Mouse (Mus musculus) liver, embryonic 16.5 days (tissue): ENCODE data around the gene Chst10. TPM values are rescaled to one million over a fixed set of nuclear protein-coding genes. Genes with fewer than 3 reads are reported as not detected.

Source experiments
- ATAC-seq: fragments of 200-750 bp; cut with Nextera tagmentation; 2 replicates; pipeline ENCODE4 v1.8.0; 2017; ENCODE audit warnings: low read depth, mild to moderate bottlenecking, moderate number of reproducible peaks, moderate library complexity
- H3K27ac ChIP-seq: fragments of 300-500 bp; sonication (generic); 2 replicates; pipeline ENCODE4 v1.5.1; 2014; ENCODE audit warnings: mild to moderate bottlenecking, low read length
- H3K27me3 ChIP-seq: fragments of 300-500 bp; sonication (generic); 2 replicates; pipeline ENCODE4 v1.6.1; 2014; ENCODE audit warnings: low read depth, low read length, mixed read lengths; ENCODE audit not compliant: control insufficient read depth, insufficient read depth
- H3K36me3 ChIP-seq: fragments of 300-500 bp; sonication (generic); 2 replicates; pipeline ENCODE4 v1.6.1; 2014; ENCODE audit warnings: mild to moderate bottlenecking; ENCODE audit not compliant: control insufficient read depth, insufficient read depth
- H3K4me1 ChIP-seq: fragments of 300-500 bp; sonication (generic); 2 replicates; pipeline ENCODE4 v1.6.1; 2014; ENCODE audit warnings: low read depth, low read length, mixed read lengths; ENCODE audit not compliant: control insufficient read depth
- H3K4me2 ChIP-seq: fragments of 300-500 bp; sonication (generic); 2 replicates; pipeline ENCODE4 v1.6.1; 2014; ENCODE audit warnings: low read depth, low read length, mixed read lengths
- H3K4me3 ChIP-seq: fragments of 300-500 bp; sonication (generic); 2 replicates; pipeline ENCODE4 v1.5.1; 2014; ENCODE audit warnings: low read depth, mild to moderate bottlenecking, low read length
- H3K9ac ChIP-seq: fragments of 300-500 bp; sonication (generic); 2 replicates; pipeline ENCODE4 v1.6.1; 2014; ENCODE audit warnings: low read depth, low read length
- H3K9me3 ChIP-seq: fragments of 300-500 bp; sonication (generic); replicated peaks from 2 replicates; pipeline ENCODE4 v1.6.1; 2016; ENCODE audit warnings: low read length; ENCODE audit not compliant: control insufficient read depth
- WGBS: fragments of 180-500 bp; shearing (Covaris S2); extraction: QIAGEN DNeasy Blood & Tissue Kit; methylation state at CpG from one replicate; pipeline ENCODE4 v1.1.7; 2014; ENCODE audit not compliant: insufficient replicate concordance; 5-methylcytosine and 5-hydroxymethylcytosine counted together
- polyA plus RNA-seq: library from polyadenylated mRNA; unstranded; fragments of >200 nt; fragmentation: Nextera tagmentation; extraction: Ambion mirVana; gene quantifications from 2 replicates; pipeline ENCODE4 v1.2.1, GENCODE M21; 2015

Chst10 gene
- polyA plus RNA-seq, 1 experiment from 2014 or later: 0.21 TPM

GRCm38 (mm10) chr1:38856196-38856595 is 41.8 kb downstream of the Chst10 start:
- no peak overlapping the region for H3K27ac ChIP-seq
- H3K9ac ChIP-seq: no peak overlapping the region
- H3K4me1 ChIP-seq: no peaks in the 10 kb centered on the region
- no peak overlapping the region for H3K4me3 ChIP-seq
- H3K27me3 ChIP-seq: no peaks in the 10 kb centered on the region
- no peaks in the 10 kb centered on the region for H3K36me3 ChIP-seq
- ATAC-seq: no peak
- H3K4me2 ChIP-seq: no peak overlapping the region
- WGBS: 6% methylated on average over 3 of the region's 3 CpGs
- no peaks in the 10 kb centered on the region for H3K9me3 ChIP-seq

- Histone ChIP-seq H3K36me3 (no peaks in the 10 kb centered on the region), H3K9me3 (no peaks in the 10 kb centered on the region), H3K9ac (no peak overlapping the region), H3K27me3 (no peaks in the 10 kb centered on the region), H3K27ac (no peak overlapping the region), H3K4me1 (no peaks in the 10 kb centered on the region), H3K4me3 (no peak overlapping the region), H3K4me2 (no peak overlapping the region)
- WGBS: 36% methylated on average over 2 of the region's 2 CpGs
- ATAC-seq: no peak
Measured at GRCm38 (mm10) chr1:38852250-38852649, 45.7 kb downstream of the Chst10 start.

GRCm38 (mm10) chr1:38850650-38851049 is 47.3 kb downstream of the Chst10 start:
- Histone ChIP-seq H3K27me3 (no peaks in the 10 kb centered on the region), H3K27ac (no peak overlapping the region), H3K4me1 (no peaks in the 10 kb centered on the region), H3K36me3 (no peaks in the 10 kb centered on the region), H3K4me2 (no peak overlapping the region), H3K9me3 (no peaks in the 10 kb centered on the region), H3K9ac (no peak overlapping the region), H3K4me3 (no peak overlapping the region)
- ATAC-seq: no peak
- WGBS: 50% methylated on average over 2 of the region's 2 CpGs

- Histone ChIP-seq H3K4me2 (no peak overlapping the region), H3K4me3 (no peak overlapping the region), H3K4me1 (no peaks in the 10 kb centered on the region), H3K27me3 (no peaks in the 10 kb centered on the region), H3K36me3 (no peaks in the 10 kb centered on the region), H3K27ac (no peak overlapping the region), H3K9ac (no peak overlapping the region), H3K9me3 (no peaks in the 10 kb centered on the region)
- no peak for ATAC-seq
- 70% methylated on average over 2 of the region's 2 CpGs for WGBS
Measured at GRCm38 (mm10) chr1:38848451-38849289, 49.3 kb downstream of the Chst10 start.

GRCm38 (mm10) chr1:38847975-38848374 is 50.0 kb downstream of the Chst10 start:
- H3K4me2 ChIP-seq: no peak overlapping the region
- no peak overlapping the region for H3K4me3 ChIP-seq
- ATAC-seq: no peak
- 54% methylated on average over 11 of the region's 11 CpGs for WGBS
- H3K9ac ChIP-seq: no peak overlapping the region
- no peaks in the 10 kb centered on the region for H3K36me3 ChIP-seq
- no peaks in the 10 kb centered on the region for H3K9me3 ChIP-seq
- no peaks in the 10 kb centered on the region for H3K4me1 ChIP-seq
- H3K27ac ChIP-seq: no peak overlapping the region
- no peaks in the 10 kb centered on the region for H3K27me3 ChIP-seq

- no peaks in the 10 kb centered on the region for H3K36me3 ChIP-seq
- WGBS: 65% methylated on average over 4 of the region's 4 CpGs
- no peak for ATAC-seq
Measured at GRCm38 (mm10) chr1:38843275-38843674, 54.7 kb downstream of the Chst10 start.

GRCm38 (mm10) chr1:38842861-38843260 is 55.1 kb downstream of the Chst10 start:
- Histone ChIP-seq H3K9me3 (no peaks in the 10 kb centered on the region), H3K9ac (no peak overlapping the region), H3K4me1 (no peaks in the 10 kb centered on the region), H3K36me3 (no peaks in the 10 kb centered on the region), H3K4me2 (no peak overlapping the region), H3K27me3 (no peaks in the 10 kb centered on the region), H3K27ac (no peak overlapping the region), H3K4me3 (no peak overlapping the region)
- 63% methylated on average over 1 of the region's 1 CpGs for WGBS
- no peak for ATAC-seq

More at GRCm38 (mm10) chr1:38843275-38843674, 54.7 kb downstream of the Chst10 start:
- no peak overlapping the region for H3K9ac ChIP-seq
- no peak overlapping the region for H3K4me2 ChIP-seq
- H3K4me3 ChIP-seq: no peak overlapping the region
- H3K27me3 ChIP-seq: no peaks in the 10 kb centered on the region
- H3K9me3 ChIP-seq: no peaks in the 10 kb centered on the region
- H3K27ac ChIP-seq: no peak overlapping the region
- no peaks in the 10 kb centered on the region for H3K4me1 ChIP-seq

- 30% methylated on average over 1 of the region's 1 CpGs for WGBS
- H3K9ac ChIP-seq: no peak overlapping the region
- no peak overlapping the region for H3K4me2 ChIP-seq
- ATAC-seq: no peak
- no peaks in the 10 kb centered on the region for H3K9me3 ChIP-seq
- H3K27ac ChIP-seq: no peak overlapping the region
- H3K36me3 ChIP-seq: no peaks in the 10 kb centered on the region
- peaks cover 24% of the 10 kb centered on the region for H3K27me3 ChIP-seq
- H3K4me3 ChIP-seq: no peak overlapping the region
- no peaks in the 10 kb centered on the region for H3K4me1 ChIP-seq
Measured at GRCm38 (mm10) chr1:38839944-38840343, 58.0 kb downstream of the Chst10 start.

- Histone ChIP-seq H3K36me3 (no peaks in the 10 kb centered on the region), H3K4me2 (peak within 1 kb of the TSS; percentile 53), H3K4me3 (peak within 1 kb of the TSS; percentile 40), H3K27ac (no peak within 1 kb of the TSS), H3K9ac (no peak within 1 kb of the TSS), H3K4me1 (no peaks in the 10 kb centered on the region), H3K27me3 (peaks cover 28% of the 10 kb centered on the region), H3K9me3 (no peaks in the 10 kb centered on the region)
- ATAC-seq: no peak
- 4% methylated on average over 44 of the region's 47 CpGs for WGBS
Measured at GRCm38 (mm10) chr1:38836477-38836872, 61.5 kb downstream of the Chst10 start, which contains the start of gene Lonrf2. Gene Lonrf2 (minus strand): TSS chr1:38836711.
